Mouse (Mus musculus) kidney, adult 9 months (tissue): ENCODE results near the gene Fam196b.

Experiments used
- DNase-seq: peaks from one replicate; pipeline ENCODE4 v3.0.0; 2022

Fam196b gene

DNA sequence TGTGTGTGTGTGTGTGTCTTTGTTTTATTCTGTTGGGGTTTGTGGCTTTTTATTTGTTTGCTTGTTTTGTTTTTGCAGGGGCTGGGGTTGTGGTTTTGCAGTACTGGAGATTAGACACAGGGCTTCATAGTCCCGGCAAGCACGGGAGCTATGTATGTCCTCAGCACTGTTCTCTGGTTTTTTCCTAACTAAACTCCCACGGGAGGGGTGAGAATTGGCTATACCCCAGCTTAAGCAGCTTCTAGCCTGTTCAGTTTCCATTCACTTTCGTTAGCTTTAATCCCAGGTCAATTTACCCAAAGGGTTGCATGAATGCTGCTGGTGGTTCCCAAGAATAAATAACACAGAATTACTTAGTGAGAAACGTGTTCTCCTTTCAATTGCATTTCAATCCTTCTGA lies 92.2 kb downstream of the Fam196b start:
- no peak for DNase-seq

DNA sequence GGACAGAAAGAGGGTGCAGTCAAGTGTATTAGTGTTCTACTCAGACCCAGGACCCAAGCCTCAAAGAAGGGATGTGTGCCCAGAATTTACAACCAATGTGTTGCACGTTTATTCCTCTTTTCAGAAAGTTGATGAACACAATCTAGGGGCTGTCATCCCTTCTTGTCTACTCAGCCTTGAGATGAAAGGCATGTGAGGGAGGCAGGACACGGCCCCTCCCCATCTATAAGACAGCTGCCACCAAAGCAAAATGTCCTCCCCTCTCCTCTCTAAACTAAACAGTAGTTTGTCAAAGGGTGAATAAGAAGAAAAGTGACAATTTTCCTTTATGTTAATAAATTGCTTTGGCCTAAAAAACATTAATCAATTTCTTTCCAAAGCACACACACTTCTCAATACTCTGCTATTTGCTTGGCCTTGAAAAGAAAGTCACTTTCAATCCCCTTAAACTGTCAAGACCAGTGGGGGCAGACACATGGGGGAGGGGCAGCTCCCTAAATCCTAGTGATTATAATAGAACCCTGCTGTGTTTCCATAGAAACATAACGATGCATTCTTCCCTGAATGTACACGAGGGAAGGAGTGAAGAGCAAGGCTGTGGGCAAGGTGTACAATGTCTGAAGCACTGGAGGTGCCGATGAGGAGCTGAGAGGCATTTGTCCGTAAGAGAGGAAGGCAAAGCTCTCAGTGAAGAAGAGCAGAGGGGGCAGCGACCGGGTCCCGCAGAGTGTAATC lies 101.4 kb downstream of the Fam196b start:
- no peak for DNase-seq

DNA sequence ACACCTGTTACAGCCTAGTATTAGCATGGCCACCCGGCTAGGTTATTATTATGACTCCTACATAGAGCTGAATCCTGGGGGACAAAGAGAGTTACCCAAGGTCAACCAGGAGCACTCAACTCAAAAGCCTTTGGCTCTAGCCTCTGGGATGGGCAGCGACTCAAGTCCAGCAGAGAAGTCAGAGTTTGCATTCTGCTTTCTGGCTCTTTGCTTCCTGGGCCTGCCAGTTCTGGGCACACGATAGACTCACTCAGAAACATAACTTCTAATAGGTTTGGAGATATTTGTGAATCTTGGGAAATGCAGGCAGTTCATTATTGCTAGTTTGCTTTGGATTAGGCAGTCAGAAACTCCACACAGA lies 102.0 kb downstream of the Fam196b start:
- DNase-seq, result no peak

DNA sequence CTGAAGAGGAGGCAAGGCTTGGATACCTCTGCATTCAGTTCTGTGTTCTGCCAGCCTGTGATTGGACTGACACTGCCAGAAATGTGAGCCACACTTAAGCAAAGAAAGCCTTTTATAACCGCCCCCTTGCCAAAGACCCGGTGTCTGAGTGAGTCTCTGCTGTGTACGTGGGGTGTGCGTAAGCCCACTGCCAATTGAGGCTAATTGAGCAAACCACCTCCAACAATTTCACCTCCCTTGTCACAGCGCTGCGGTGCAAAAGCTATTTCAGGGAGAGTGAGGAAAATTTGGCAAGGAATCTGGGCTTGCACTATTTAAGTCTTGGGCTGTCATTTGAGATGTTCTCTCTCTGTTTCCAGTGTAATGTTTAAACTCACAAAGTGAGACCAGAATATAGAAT lies 106.4 kb downstream of the Fam196b start:
- DNase-seq, result no peak

DNA sequence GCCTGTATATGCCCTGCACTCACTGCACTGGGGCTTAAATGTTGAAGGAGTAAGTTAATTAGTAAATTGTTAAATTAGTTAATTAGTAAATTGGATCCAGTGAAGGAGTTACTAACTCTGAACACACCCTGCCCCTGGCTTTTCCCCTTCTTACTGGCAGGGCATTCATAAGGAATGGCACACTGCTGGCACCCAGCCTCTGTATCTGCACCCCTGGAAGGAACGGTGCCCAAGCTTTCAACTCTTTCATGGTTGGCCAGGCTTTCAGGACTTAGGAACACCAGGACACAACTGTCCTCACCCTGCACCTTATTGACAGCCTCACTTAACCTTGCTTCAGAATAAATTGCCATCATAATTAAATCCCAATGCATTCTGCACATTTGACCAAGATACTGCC lies 109.9 kb downstream of the Fam196b start:
- DNase-seq, result peak; percentile 86

DNA sequence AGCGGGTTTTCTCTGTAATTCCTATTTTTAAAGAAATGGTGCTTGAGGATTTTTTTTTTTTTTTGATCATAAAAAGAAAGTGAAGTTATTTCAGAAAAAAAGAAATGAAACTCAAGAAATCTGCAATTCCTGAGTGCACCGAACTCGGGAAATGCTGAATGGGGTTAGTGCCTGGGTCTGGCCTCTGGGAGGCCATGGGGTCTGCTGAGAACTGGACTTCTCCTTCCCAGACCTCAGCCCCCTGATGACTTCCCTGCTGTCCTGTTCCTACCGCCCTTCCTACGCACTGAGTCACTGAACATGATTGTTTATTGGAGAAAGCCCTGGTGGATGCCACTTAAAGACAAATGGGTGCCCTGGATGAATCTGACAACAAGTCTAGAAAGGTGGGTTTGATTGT lies 112.6 kb downstream of the Fam196b start:
- DNase-seq, result no peak

GRCm38 (mm10) chr11:34430940-34431339 lies 116.3 kb downstream of the Fam196b start:
- DNase-seq, result no peak

- no peak for DNase-seq
Observed at GRCm38 (mm10) chr11:34431371-34431770, 116.7 kb downstream of the Fam196b start.

DNA sequence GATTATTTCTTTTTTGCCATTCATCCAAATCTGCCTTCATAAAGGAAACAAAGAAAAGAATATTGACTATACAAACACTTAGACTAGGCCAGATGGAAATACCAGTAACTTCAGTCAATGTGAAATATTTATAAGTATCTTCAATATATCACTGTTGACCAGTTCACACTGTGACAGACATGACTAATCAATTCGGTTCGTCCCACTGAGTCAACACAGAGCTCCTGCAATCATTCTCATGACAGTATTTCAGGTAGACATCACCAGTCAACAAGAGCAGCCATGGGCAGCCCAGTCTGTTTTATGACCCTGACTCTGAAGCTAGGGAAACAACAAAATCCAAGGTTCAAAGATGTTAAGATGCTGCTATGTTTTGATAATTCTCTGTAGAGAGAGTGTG lies 117.4 kb downstream of the Fam196b start:
- DNase-seq, result no peak

- no peak for DNase-seq
Observed at GRCm38 (mm10) chr11:34437446-34437845, 122.8 kb downstream of the Fam196b start.

DNA sequence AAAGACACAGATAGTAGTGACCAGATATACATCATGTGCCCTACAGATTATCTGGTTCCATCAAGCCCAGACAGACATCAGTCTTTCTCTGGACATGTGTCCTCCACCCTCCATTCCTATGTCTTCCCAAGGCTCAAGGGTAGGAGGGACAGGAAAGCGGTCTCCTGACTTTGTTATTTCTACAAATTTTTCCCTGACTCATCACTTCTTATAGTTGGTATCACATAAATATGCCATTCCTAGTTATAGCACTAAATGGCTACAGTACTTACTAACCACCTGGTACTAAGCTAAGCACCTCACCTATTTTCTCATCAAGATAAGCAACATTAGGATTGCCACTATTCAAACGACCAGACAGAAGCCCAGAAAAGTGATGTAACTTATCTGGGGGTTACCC lies 123.8 kb downstream of the Fam196b start:
- DNase-seq, result no peak

GRCm38 (mm10) chr11:34447891-34448290 lies 133.3 kb downstream of the Fam196b start:
- DNase-seq, result peak; percentile 35

DNA sequence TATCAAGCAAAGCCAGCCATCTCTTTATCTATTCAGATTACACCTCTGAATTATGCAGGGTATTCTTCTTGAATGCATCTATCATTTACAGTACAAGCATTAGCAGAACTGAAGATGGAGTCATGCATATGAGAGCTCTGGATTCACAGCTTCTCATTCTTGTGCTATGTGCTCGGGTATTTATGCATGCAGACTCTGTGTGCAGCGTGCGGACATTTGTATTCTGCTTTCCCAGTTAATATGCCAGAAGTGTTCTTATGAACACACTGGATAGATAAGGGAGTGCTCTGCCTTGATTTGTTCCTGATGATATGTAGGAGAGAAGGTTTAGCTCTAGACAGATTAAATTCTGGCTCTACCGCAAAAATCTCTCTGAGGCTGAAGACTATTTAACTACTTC lies 135.3 kb downstream of the Fam196b start:
- DNase-seq, result no peak

- DNase-seq, result no peak
Observed at GRCm38 (mm10) chr11:34467056-34467455, 152.4 kb downstream of the Fam196b start.

- peak; percentile 26 for DNase-seq
Observed at GRCm38 (mm10) chr11:34468571-34468970, 153.9 kb downstream of the Fam196b start.

DNA sequence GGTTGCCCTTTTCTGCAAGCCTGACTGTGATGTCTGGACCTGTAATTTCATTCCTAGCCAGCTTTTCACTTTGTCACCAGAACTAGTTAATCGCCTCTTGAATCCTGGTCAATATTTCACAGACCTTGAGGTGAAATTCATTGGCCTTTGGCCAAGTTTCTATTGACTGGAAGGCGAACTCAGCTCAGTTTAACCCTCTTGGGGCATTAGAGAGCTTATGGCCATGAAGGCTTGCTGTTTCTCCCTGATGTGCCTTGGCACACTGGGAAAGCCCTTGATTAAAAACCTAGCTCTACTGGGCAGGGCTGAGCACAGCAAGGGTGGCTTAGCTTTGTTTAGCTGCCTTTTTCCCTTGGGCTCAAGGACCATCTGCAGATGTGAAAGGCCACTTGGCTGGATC lies 155.2 kb downstream of the Fam196b start:
- DNase-seq, result peak; percentile 87
